Mouse (Mus musculus): Measurements from ENCODE around the gene Abraxas2.
A peak's percentile ranks its signal among the peaks of the same experiment; 100 is the strongest.

Gene Abraxas2

DNA sequence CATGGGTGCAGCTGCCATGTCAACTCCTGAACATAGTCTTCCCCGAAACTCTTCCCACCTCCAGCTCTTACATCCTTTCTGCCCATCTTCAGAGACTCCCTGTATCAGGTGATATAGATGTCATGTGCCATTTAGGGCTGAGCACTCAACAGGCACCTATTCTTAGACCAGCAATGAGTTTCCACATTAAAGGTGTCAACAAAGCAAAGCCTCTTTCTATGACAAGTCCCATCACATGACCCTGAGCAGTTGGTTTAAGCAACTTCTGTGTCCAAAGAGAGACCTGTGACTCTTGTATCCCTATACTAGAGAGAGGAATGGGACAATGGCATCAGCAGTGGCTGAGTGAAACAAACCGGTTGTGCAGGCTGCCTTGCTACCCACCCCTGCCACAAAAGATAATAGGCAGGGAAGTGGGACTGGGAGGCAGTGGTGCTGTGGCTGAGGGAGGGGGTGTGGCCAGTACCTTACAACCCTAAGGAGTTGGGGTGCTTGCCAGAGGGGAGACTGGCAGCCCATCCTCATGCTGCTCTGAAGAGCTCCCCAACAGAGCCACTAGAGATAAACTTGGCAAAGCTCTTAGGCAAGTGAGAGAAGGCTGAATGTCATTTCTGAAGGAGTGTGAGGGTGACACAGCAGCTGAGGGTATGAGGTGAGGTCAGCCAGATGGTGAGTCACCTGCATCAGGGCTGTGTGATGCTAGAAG lies 42.0 kb downstream of the Abraxas2 start:
- no peak for DNase-seq

DNA sequence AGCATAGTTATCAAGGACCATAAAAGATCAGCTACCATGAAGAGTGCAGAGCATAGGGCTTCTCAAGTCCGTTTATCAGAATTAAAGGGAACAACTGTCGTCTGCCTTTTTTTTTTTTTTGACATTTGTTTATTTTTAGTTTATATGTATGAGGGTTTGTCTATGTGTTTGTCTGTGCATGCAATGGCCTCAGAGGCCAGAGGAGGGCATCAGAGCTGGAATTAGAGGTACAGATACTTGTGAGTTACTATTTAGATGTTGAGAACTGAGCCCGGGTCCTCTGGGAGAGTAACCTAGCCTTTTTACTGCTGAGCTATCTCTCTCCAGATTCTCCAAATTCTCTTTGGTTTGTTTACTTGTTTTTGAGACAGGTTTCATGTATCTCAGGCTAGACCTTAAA lies 44.8 kb downstream of the Abraxas2 start:
- DNase-seq, result no peak

DNA sequence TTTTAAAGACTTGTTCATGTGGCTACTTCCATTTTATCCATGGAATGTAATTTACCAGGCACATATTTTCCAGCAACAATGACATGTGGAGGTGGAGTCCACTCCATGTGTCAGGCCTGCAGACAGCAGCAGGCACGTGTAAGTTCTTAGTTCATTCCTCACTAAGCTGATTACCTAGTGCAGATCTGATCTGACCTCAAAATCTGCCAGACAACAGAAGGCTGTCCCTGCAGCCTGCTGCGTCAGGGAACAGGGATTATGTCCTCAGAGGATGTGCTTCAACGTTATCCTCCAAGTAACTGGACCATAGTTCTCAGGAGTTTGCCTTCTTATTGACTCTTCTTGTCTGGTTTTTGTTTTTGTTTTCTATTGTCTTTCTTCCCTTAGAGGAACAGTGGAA lies 62.9 kb downstream of the Abraxas2 start:
- no peak for DNase-seq

DNA sequence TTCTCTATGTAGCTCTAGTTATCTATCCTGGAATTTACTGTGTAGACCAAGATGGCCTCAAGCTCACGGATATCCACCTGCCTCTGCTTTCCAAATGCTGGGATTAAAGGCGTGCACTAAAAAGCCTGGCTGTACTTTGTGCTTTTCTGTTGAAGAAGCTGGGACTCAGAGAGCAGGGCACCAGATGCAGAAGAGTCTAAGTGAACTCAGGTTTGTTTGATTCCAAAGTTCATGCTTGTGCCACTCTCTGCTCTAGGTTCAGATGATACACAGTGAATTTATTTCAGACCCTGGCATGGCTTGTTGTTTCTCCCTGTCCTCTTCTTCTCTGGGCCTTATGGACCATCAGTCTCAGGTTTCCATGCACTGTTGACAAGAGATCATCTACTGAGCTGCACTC lies 66.2 kb downstream of the Abraxas2 start:
- no peak for DNase-seq

DNA sequence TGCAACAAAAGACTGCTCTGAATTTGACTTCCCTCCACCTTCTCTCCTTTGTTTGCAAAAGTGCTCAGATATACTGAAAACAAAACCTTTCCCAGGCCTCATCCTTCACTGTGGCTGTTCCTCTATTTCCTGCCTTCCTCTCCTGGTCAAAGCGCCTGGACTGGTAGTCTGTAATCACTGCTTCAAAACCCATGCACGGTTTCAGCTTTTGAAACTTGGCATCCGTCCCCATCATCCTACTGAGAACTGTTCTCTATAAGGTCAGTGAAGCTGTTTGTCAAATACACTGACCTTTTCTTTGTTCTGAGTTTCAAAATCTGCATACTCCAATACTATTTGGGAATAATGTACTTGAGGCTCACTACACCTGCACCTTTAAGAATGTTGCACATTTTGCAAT lies 68.2 kb downstream of the Abraxas2 start:
- no peak for DNase-seq

DNA sequence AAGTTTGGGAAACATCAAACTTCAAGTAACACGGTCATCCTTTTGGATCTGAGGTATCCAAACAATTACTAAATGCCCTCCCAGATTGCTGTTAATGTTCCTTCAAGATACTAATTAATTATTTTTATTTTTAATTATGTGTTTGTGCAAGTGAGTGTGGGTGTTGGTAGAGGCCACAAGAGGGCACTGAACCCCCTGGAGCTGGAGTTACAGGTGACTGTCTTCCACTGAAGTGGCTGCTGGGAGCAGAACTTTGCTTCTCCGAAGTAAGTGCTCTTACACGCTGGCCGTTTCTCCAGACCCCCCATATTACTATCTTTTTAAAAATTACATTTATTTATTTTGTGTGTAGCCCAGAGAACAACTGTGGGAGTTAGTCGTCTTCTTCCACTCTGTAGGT lies 71.0 kb downstream of the Abraxas2 start:
- no peak for DNase-seq

DNA sequence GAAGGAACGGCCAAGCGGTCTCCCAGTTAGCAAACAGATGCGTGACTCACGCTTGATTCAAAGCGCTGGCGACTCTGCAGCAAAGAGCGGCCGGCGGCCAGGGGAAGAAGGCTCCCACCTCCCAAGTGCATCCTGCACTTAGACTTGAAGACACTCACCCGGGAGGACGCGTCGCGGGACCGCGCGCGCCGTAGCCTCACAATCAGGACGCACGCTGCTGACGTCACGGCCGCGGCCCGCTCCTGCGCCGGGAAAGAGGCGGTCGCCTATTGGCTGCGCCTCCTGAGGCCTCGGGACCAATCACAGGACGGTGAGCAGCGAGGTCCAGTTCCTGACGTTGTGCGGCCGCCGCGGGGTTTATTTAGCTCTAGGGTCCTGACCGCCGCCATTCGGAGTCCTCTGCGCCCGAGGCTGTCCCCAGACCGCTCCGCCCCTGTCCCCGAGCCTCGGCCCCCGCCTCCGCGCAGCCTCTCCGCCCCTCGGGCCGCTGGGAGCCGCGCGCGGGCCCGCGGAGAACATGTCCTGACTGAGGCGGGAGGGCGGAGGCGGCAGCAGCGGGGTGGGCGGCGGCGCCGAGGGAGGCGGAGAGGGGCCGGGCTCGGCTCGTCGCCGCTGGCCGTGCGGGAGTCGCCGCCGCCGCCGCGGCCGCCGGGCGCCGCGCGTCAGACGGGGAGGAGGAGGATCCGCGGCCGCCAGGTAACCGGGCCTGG lies 72.0 kb downstream of the Abraxas2 start, which contains the start of gene Zranb1:
Zranb1 (plus strand) TSS at position 293 of the 710 bp plus-strand sequence.
- DNase-seq, result peak; percentile 99

DNA sequence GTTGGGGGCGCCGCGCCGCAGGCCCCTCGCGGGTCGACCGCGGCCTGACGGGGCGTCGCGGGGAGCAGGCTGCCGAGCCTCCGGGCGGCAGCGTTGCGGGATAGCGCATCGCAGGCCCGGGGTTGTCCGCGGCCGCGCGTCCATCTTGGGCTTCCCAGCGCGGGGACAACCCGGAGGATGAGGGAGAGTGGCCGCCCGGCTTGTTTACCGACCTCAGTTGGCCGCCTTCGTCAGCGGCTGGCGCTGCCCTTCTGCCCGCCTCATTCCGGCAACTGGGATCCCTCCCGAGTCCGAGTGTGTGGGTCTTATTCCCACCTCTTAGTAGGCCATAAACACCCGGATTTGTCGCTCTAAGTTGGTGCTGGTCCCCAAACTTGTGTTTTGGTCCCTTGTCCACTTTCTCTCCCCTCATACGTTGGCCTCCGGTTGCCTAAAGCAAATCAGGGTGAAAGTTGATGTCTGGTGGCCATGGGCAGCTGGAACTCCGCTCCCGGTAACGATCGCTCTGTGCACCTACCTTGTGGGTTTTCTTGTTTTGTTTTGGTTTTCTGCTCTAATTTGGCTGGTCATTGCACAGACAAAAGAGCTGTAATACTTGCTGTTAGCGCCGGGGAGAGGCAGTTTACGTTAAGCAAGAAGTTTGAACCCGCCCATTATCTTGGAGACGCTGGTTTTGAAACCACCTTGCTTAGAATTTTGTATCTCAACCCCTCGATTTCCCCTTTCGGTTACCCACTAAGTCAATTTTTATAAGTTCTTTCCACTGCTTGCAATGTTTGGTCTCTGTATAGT lies 72.7 kb downstream of the Abraxas2 start:
- peak; percentile 66 for DNase-seq

DNA sequence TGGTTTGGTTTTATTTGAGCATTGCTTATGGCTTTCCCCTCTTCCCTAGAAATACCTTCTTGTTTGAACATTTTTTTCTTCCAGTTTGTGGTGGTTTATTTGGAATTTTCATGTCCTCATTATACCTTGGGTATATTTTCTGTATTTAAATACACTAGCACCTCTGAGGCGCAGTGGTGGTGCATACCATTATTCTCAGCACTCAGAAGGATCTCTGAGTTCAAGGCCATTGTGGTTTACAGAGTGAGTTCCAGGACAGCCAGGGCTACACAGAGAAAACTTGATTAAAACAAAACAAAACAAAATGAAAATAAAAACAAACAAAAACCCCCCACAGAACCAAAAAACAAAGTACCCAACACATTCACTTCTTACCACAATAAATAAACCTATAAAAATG lies 74.3 kb downstream of the Abraxas2 start:
- DNase-seq, result no peak

All from kidney, postnatal 14 days (tissue).